Mouse (Mus musculus) spleen, postnatal 10 days (tissue): Measurements from ENCODE around the gene Cyb5r4.
A peak's percentile ranks its signal among the peaks of the same experiment; 100 is the strongest.
"Not testable (repeated sequence)": the region's sequence is repeated elsewhere in the genome, so short reads cannot be mapped to it uniquely, and the experiment has no call there.

ENCODE experiments used
- DNase-seq, 2 experiments: peaks; one replicate each; pipeline ENCODE4 v3.0.0; 2021 to 2022; ENCODE audit warnings: low spot score in 2 of 2

Gene Cyb5r4

DNA sequence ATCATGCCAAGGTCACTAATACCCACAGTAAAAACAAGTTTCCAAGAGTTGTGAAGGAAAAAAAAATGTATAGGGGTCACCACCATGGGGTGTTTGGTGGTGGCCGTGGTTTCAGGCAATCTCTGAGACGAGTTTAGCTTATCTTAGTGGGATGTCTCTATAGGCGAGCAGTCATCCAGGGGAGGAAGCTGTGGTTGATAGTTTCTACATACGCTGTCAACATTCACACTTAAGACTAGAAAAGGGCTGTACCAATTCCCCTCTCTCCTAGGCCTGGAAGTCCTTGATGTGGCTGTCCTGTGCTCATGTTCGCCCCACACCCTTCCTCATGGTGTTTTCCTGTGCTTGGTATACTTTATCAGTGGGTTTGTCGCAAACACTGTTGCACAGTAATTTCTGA is 4.0 kb downstream of the Cyb5r4 start:
- no peak for DNase-seq

DNA sequence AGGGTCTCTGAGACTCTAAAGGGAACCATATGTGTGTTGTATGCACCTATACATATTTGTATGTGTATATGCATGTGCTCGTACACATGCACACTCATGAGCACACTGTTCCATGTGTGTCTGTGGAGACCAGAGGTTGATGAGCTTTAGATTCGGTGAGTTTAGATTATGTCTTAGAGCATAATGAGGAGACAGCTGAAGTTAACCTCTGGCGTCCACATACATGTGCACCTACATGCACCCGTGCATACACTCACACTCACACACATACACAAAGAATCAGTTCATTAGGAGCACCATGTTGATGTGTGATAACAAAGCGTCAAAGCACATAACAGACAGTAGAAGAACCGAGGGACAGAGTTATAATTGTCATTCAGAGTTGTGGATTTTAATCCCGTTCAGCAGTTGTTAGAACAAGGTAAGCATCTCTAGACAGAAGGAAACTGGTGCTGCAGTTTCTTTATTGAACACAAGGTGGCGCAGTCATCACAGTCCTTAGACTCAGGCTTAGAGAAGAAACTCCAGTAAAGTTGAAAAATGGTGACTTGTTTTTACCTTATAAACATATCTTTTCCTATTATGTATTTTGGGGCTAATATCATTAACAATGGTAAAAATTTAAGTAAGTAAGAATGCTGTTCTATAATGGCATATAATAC is 5.7 kb downstream of the Cyb5r4 start:
- DNase-seq = peak; percentile 56 to 72

DNA sequence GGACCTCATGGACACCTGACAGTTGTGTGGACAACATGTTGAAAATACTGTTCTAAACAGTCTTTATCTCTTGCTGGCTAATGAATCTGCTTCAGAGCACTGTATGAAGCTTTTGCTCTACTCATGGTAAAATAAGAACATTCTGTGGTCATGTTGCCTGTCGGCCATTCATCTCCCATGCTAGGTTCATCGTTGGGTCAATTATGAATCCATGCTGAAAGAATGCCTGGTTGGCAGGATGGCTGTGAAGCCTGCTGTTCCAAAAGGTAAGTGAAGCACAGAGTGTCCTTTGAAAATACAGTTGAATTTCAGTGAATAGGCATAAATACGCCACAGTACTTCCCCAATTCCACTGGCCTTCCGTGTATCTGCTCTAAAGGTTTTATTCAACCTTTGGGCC is 10.4 kb downstream of the Cyb5r4 start:
- DNase-seq = no peak

DNA sequence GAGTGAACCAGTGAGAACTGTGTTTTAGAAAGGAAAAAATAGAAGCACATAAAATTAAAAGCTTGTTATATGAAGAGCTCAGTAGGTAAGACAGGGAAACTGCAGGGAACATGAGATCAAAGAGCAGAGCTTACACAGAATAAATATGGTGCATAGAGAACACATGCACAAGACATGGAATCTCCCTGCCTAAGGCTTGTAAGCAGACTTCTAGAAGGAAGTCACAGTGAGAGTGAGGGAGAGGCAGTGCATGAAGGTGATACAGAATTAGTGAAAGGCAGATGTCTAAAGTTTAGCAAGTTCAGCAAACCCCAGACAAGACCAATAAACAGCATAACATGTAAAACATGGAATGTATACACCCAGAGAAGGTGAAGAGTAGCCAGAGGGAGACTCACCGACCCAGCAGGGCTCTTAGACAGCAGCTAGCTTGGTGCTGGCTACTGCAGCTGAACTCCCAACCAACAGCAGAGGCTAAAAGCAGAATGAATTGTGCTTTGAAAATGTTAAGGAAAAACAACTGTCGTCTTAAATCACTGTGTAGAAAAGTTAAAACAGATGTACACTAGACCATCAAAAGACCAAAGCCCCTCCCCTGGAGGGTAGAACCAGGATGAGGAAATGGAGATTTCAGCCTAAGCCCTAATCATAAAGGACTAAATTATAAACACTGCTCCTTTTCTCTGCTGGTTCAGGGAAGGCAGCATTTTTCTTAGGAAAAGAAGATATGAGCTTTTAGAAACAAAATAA is 13.2 kb downstream of the Cyb5r4 start:
- no peak for DNase-seq

DNA sequence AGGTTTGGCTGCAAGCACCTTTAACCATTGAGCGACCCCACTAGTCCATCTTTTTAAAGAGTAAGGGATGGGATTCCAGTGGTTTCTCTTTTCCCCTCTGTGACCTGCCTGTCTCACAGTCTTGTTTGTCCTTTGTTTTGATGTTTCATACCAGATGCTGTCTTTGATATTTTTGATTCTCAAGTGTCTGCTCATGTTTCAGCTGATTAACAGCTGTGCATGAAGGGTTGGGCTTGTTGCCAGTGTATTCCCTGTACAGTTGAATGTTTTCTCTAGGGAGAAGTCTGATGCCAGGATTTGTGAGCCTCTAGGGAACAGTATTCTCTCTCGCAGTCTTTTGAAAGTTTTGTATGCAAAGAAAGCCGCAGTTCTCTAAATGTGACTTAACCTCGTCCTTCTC is 27.6 kb downstream of the Cyb5r4 start:
- DNase-seq = no peak

DNA sequence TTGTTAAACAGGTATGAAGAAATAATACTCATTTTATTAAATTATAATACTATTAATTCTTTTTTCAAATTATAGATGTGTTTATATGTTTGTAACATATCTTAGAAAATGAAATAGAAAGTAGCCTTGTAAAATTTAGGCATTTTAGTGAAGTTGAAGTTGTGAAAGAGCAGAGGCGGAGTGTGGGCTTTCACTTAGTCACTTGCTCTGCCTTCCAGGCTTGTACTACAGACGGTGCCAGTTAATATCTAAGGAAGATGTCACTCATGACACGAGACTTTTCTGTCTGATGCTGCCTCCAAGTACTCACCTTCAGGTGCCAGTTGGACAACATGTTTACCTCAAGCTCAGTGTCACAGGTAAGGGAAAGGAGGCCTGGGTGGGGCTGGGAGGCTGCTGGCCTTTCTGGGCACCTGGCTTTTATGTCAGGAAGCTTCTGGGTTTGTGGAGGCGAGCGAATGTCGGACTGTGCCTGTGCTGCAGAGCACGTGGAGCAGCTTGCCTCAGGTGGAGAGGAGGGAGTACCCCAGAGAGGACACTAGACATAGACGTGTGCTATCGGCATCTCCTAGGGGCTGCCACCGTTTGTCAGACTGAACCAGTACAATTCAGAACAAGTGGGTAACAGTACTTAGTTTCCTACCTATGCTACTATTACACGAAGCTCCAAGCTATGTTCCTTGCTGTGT is 33.9 kb downstream of the Cyb5r4 start:
- no peak for DNase-seq

DNA sequence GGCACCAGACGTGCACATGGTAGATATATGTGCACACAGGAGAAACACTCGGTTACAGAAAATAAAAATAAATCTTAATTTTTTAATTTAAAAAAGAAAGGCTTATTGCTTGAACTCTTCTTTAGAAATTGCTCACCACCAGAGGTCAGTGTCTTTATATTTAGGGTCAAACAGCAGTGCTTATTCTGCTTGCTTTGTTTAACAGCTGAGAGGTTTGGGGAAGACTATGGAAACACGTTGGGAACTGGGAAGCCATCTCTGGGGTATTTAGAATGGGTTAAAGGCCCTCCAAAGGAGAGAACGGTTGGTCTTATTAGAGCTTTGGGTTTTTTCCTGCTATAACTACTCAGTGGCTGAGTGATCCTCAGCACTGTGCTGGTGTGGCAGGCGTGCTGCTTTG is 40.5 kb downstream of the Cyb5r4 start:
- DNase-seq = no peak

DNA sequence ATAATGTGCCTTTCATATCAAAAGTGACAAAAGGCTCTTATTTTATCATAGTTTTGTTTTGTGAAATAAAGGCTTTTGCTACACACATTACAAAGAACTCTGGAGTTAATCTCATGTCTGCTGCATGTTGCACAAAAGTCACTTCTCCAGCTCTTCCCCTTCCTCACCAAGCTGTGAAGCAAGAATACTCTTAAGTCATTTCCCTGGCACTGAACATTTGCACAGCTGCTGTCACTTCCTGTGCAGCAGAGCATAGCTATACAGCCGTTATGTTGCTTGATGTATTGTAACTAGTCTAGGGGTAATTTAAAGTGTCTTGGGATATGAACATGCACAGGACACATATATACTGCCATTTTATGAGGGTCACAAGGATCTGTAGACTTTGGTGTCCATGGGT is 46.3 kb downstream of the Cyb5r4 start:
- no peak for DNase-seq

DNA sequence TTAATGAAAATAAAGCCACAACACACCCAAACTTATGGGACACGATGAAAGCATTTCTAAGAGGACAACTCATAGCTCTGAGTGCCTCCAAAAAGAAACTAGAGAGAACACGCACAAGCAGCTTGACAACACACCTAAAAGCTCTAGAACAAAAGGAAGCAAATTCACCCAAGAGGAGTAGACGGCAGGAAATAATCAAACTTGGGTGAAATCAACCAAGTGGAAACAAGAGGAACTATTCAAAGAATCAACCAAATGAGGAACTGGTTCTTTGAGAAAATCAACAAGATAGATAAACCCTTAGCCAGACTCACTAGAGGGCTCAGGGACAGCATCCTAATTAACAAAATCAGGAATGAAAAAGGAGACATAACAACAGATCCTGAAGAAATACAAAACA is 49.8 kb downstream of the Cyb5r4 start:
- DNase-seq = not testable (repeated sequence)

DNA sequence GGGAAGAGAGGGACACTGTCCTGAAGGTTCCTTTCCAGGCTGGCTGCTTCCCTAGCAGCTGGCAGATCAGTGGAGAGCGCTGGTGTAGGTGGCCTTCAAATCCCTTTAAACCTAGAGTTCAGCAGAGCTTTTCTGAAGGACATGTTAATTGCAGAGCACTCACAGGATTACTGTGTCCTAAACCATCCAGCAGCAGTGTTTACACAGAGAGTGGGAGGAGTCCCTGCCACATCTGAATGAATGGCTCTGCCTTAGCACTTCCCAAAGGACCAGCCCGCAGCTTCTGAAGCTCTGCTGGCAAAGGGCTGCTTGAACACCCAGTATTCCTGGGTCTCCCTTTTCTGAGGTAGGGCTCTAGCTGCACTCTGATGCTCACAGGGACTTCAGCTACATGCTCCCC is 56.1 kb downstream of the Cyb5r4 start:
- DNase-seq = no peak

DNA sequence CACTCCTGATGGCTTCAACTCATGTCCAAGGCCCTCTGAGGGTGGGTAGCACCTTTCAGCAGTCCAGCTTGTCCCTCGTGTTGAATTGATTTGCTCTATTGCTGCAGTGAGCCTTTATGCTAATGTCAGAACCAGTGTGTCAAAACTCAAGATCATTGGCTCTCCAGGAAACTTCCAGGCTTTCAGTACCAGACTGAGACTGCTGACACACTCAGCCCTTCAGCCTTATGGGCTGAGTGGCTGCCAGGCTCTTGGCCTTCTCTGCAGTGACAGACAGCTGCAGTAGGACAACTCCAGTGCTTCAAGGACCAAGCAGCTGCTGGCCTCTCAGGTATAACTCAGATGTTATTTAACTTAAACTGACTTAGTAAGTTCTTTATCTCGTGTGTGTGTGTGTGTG is 57.7 kb downstream of the Cyb5r4 start:
- DNase-seq = no peak

DNA sequence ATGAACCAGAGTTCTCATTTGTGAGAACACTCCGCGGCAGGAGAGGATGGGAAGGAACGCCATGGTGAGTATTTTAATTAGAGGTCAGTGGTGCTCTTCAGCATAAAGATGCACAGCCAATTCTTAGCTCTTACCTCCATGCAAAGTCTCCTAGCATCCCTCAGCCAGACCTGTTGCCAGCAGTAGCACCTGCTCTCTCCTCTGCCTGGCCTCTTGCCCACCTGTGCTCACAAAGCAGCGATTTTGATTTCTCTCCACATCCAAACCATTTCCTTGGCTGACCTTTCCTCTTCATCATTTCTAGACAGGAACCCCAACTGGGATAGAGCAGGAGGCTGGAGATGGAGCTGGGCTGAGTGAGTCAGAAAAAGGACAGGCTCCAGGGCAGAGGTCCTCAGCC is 65.2 kb downstream of the Cyb5r4 start:
- no peak for DNase-seq

DNA sequence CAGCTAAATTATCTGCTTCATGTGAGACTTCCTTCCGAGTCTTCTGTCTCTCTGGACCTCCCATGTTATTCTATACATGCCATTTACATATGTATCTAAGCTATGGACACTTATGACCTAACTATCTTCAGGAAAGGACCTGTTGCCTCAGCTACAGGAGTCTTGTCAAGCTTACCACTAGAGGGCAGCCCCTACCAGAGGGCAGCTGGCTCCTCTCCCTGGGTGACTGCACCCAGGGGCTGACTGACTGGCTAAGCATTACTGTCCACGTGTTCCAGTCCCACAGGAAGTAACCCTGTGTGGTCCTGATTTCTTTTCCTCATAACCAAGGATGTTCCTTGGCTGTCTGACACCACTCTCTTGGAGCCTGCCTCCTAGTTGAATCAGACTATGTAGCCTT is 76.2 kb downstream of the Cyb5r4 start:
- peak in 1 of 2 experiments; percentile 31 for DNase-seq

DNA sequence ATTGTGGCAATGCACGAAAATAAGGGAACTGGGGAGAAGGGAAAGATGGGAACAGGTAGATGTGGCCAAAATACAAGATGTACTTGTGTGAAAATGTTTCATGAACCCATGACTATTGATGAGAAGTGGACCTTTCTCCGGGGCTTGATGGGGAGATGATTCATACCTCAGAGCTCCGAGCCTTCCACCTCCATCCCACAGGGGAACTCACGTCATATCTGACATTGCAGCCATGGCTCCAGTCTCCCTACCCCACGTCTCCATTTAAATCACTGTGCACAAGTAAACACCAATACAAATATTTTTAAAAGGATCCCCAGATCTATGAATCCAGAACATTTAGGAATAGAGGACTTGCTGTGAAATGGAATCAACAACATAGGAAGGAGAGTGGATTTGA is 93.2 kb downstream of the Cyb5r4 start:
- DNase-seq = no peak

DNA sequence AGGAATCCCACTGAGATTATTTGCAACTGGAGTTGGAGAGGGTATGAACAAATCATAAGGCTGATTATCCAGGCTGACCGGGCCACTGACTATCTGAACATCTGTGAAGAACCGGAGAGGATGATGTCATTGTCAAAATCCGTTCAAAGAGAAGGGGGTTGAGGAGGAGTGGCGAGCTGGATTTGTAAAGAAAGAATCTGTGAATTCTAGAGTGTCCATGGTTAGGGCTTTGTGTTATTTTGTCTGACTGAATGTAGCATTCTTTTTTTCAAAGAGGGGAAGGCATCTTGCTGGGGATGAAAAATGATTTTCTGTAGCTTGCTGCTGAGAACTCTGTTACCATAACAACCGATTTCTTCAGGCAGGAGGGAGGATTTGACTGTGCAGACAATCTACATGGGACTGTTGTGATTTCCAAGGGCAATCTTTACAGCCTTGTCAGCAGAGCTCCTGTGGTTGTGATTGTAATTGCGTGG is 93.7 kb downstream of the Cyb5r4 start:
- DNase-seq = no peak

DNA sequence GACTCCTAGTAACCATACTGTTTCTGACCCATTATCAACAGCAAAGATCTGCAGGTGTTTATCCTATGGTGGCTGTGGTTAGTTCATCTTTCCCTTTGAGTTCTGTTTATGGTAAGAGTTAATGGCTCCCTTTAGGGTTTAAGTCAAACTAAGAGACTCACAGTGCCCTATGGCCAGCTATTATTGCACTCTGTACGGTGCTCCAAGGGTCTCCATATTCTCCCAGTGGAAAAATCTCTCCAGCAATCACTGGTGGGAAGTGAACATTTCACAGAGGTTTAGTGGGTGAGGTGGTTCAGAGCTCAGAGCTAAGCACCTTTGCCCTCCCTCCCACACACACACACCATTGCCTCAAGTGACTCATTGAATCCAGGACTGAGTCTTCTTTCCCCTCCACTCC is 94.2 kb downstream of the Cyb5r4 start:
- no peak for DNase-seq

DNA sequence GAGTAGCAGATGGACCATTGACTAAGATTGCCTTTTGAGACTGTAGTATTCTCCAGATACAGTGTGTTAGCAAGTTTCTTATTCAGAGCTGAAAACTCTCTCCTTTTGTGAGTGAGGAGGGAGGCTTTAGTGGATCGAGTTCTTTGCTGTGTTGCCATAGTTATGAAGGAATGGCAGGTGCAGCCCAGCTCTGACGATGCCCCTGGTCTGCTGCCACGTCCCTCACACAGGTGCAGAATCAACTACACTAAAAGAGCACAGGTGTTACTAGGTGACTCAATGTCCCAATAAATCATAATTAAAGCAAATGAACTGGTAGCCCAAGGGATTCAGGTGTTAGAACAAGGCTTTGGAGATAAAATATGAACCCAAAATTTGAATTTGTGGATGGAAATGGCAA is 97.2 kb downstream of the Cyb5r4 start:
- no peak for DNase-seq

DNA sequence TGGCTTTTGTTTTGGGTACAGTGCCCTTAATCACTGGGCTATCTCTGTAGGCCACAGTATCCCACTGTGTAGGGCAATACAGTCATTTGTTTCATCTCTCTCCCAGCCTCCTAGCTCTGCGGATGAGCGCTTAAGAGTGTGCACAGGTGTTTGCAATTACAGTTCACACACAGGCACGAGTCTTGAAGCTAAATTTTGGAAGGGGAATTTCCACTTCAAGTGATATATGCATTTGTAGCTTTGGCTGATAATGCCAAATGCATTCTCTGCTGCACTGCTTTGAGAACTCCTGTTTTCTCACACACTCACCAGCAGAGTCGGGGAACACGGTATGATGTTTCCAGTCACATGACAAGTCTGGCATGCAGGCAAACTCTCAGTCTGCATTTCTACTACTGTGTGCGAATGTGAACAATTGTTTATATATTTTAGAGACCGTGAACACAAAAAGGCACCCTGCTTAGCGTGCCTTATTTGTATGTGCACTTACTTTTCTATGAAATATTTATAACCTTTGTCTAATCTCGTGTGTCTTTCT is 100.2 kb downstream of the Cyb5r4 start:
- no peak for DNase-seq

DNA sequence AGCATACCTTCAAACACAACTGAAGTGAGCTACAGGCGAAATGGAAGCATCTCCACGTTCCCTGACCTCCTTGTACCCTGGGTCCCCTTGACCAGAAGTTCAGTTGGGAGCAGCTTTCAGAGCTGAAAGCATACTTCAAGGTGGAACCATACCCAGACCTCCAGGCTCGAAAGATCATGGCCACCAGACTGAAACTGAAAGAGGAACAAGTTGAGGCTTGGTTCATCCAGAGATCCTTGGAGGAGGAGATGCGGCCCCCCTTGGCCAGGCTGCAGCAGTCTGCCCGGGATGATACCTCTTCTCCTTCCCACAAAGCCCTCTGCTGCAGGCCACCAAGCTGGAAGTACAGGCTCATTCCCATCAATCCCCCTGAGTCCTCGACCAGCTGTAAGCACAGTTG is 105.2 kb downstream of the Cyb5r4 start:
- not testable (repeated sequence) for DNase-seq
